Mouse (Mus musculus): ENCODE measurements at regions not wholly inside any gene's neighbourhood (a gene's known extent, or its start where the extent isn't known, plus 50 kb on each side); places are given as distances from the start of the nearest gene placed in this dataset.
A peak's percentile ranks its signal among the peaks of the same experiment; 100 is the strongest.
"Not testable (repeated sequence)": the region's sequence is repeated elsewhere in the genome, so short reads cannot be mapped to it uniquely, and the experiment has no call there.

- DNase-seq (ENCODE audit: low spot score in 2 of 2) = no peak
These were observed 1168.1 kb upstream of the Gje1 start for GRCm38 (mm10) chr10:15886150-15886549.

GRCm38 (mm10) chr10:15868063-15868462 is 1150.0 kb upstream of the Gje1 start:
- DNase-seq (ENCODE audit: low spot score in 2 of 2) = peak; percentile 21 to 33

GRCm38 (mm10) chr10:15866931-15867330 is 1148.9 kb upstream of the Gje1 start:
- no peak for DNase-seq (ENCODE audit: low spot score in 2 of 2)

DNA sequence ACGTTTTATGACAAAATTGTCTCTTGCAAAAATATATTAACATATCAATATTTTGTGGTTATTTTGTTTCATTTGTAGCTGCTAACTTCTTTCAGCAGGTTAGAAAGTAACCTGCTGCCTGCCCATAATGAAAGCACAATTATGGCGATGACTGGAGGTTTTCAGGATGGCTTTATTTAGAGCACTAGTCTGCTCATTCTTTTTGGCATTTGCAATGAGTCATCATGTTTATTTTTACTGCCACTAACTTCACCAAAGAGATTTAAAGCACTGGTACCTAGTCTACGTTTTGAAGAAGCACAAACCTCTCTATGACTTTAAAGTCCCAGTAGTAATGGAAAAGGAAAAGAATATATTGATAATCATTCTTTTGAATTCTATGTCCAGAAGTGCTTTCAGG is 1123.4 kb upstream of the Gje1 start:
- DNase-seq (ENCODE audit: low spot score in 2 of 2) = no peak

DNA sequence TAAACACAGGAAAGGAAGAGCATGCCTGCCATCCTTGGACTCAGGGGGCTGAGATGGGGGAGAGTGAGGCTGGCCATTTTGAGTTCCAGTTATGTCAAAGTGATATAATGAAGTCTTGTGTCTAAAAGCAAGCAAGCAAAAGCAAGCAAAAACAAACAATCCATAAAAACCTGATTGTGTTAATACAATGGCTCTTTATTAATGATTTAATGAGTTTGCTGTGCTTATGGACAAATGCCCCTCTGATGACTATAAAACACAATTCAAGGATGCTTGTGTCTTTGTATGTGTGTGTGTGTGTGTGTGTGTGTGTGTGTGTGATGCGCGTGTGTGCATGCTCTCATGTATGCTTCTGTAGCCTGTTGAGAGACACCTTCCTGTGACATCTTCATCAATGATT is 1114.3 kb upstream of the Gje1 start:
- DNase-seq (ENCODE audit: low spot score in 2 of 2) = no peak

GRCm38 (mm10) chr10:15825457-15825856 is 1107.4 kb upstream of the Gje1 start:
- no peak for DNase-seq (ENCODE audit: low spot score in 2 of 2)

- peak; percentile 24 to 56 for DNase-seq (ENCODE audit: low spot score in 2 of 2)
These were observed 1089.3 kb upstream of the Gje1 start for GRCm38 (mm10) chr10:15807271-15807670.

- no peak for DNase-seq (ENCODE audit: low spot score in 2 of 2)
These were observed 1087.8 kb upstream of the Gje1 start for GRCm38 (mm10) chr10:15805791-15806190.

DNA sequence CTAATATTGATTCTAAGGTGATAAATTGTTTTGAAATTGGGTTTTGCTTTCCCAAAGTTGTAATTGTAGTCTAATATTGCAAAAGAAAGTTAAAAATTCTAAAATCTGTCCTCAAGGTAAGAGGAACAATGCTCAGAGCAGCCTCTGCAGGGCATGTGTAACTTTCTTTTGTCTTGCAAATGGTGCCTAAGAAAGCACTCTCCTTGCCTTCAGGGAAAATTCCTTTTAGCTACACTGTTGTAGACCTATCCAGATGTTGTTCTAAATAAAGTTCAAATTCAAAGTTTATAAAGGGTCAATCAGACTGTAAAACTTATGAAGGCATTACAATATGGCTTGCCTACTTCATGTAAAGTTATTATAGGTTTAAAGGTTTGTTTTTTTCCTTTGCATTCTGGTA is 1075.2 kb upstream of the Gje1 start:
- not testable (repeated sequence) for DNase-seq (ENCODE audit: low spot score in 2 of 2)

DNA sequence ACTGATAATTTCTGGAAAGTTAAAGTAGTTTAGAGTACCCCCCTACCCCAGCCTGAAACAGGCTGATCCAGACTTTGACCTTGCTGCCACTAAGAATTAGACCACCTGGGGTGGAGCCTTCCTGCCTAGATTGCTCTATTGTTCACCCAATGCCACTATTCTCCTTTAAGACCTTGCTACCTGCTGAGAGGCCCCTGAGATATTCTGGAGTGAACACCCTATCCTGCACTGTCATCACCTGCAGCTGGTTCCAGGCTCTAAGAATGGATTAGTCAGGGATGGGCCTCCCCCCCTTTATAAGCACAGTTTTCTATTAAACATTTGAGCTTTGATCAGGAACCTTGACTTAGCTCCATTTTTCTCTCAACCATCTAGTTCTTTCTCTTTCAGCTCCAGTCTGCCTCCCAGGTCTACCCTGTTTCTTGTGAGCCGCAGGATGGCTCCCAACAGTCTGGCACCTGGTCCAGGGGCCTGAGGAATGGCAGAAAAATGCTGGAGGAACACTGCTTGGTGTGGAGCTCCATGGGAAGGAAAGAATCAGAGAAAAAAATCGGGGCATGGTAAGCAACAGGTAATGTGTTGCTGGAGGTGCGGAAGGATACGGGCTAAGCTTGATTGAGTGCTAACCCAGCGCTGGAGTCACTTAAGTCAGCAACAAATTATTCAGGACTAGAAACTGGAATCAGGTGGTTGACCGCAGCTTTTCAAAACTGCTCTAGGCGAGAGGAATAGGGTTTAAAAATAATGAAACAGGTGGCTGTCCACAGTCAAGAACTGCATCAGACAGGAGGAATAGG is 1073.7 kb upstream of the Gje1 start:
- no peak for DNase-seq (ENCODE audit: low spot score in 2 of 2)

- peak in 1 of 2 experiments; percentile 24 for DNase-seq (ENCODE audit: low spot score in 2 of 2)
These were observed 1042.1 kb upstream of the Gje1 start for GRCm38 (mm10) chr10:15759983-15760723.

DNA sequence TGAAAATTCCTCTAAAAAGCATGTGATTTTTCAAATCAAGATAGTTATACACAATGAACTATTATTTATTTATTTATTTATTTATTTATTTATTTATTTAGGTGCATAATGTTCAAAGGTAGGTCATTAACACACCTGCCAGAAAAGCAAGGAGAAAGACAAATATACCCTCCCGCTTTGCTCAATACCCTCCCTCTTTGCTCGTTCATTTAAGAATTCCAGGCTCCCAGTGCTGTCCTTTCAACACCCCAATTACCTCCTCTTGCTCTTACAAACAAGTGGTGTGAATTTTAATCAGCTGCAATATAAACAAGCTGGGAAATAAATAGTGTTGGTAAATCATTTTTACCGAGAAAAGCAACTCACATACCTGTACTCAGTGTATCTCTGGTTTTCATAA is 1041.6 kb upstream of the Gje1 start:
- DNase-seq (ENCODE audit: low spot score in 2 of 2) = no peak

GRCm38 (mm10) chr10:15757503-15757902 is 1039.5 kb upstream of the Gje1 start:
- no peak for DNase-seq (ENCODE audit: low spot score in 2 of 2)

DNA sequence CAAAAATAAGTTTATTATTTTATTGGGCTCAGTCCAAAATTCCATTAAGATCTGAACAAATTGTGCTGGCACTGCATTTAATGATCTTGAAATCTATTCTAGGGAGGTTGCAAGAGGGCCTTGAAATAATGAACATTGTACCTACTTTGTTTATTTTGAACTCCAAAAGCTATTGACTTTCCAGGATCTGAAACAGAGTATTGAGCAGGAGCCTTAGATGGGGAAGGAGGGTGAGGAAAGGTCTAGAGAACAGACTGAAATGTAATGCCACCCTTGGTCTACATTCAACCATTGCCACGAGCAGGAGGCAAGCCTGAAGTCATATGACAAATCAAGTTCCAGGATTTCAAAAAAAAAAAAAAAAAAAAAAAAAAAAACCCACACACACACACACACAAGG is 1028.9 kb upstream of the Gje1 start:
- DNase-seq (ENCODE audit: low spot score in 2 of 2) = no peak

DNA sequence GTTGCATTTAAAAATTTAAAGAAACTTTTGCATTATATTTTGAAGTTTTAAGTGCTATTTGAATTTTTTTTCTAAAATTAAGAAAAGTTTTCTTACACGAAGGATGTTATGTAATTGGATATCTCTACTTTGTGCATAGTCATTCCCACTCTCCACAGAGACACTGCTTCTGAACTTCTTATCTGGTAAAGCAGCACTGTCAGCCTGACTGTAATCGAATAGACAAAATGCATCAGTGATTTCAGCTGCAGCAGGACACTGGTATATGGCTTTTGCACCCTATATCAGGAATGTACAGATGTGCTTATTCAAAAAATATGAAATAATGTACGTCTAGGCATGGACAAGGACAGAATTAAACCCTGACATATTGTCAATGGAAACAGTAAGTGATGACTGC is 1020.6 kb upstream of the Gje1 start:
- no peak for DNase-seq (ENCODE audit: low spot score in 2 of 2)

GRCm38 (mm10) chr10:15731318-15731717 is 1013.3 kb upstream of the Gje1 start:
- DNase-seq (ENCODE audit: low spot score in 2 of 2) = no peak

GRCm38 (mm10) chr10:15697946-15698345 is 979.9 kb upstream of the Gje1 start:
- no peak for DNase-seq (ENCODE audit: low spot score in 2 of 2)

DNA sequence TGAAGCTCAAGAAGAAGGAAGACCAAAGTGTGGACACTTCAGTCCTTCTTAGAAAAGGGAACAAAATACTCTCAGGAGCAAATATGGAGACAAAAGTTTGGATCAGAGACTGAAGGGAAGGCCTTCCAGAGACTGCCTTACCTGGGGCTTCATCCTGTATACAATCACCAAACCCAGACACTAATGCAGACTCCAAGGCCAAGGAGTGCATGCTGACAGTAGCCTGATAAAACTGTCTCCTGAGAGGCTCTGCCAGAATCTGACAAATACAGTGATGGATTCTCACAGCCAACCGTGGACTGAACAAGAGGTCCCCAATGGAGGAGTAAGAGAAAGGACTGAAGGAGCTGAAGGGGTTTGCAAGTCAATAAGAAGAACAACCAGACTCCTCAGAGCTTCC is 979.0 kb upstream of the Gje1 start:
- DNase-seq (ENCODE audit: low spot score in 2 of 2) = no peak

- not testable (repeated sequence) for DNase-seq (ENCODE audit: low spot score in 2 of 2)
These were observed 953.6 kb upstream of the Gje1 start for GRCm38 (mm10) chr10:15671638-15672037.
